Mouse (Mus musculus): Measurements from ENCODE around the gene Rcc2. TPM values are rescaled to one million over a fixed set of nuclear protein-coding genes. Genes with fewer than 3 reads are reported as not detected.

The Rcc2 gene
- polyA plus RNA-seq, 2 experiments: 16.5 to 50.3 TPM

- DNase-seq (ENCODE audit: low read depth in 3 of 3, low spot score in 3 of 3) (no peak), ATAC-seq (ENCODE audit: insufficient read depth) (no peak)
- TF ChIP-seq CTCF (IDR thresholded peaks at IDR 0.05; ENCODE audit: low read depth) (no peak), EP300 (IDR thresholded peaks at IDR 0.05; ENCODE audit: low read depth) (no peak)
- H3K4me2 ChIP-seq (ENCODE audit: low read depth): no peak within 1 kb of the TSS
- H3K27me3 ChIP-seq (ENCODE audit: control insufficient read depth, insufficient read depth, low read length): no peaks in the 10 kb centered on the region
- no peaks in the 10 kb centered on the region for H3K9me3 ChIP-seq (ENCODE audit: control insufficient read depth, low read length)
- H3K4me3 ChIP-seq (ENCODE audit: insufficient read depth in 1 of 2, low read depth in 2 of 2, low read length in 2 of 2): no peak within 1 kb of the TSS
- H3K27ac ChIP-seq: no peak within 1 kb of the TSS
- H3K36me3 ChIP-seq (replicated peaks; ENCODE audit: control insufficient read depth, insufficient read depth, low read depth): no peaks in the 10 kb centered on the region
- WGBS (ENCODE audit: insufficient replicate concordance): 56% methylated on average over 11 of the region's 11 CpGs
- no peak within 1 kb of the TSS for H3K9ac ChIP-seq (replicated peaks)
- H3K4me1 ChIP-seq (replicated peaks; ENCODE audit: control insufficient read depth in 2 of 2, insufficient read depth in 2 of 2, low read length in 1 of 2): no peaks in the 10 kb centered on the region; a peak in 1 of 4 replicates
Observed at GRCm38 (mm10) chr4:140665760-140666159, 34.6 kb upstream of the Rcc2 start, which contains the start of gene Arhgef10l. Arhgef10l (minus strand) TSS chr4:140666012.

- WGBS (ENCODE audit: insufficient replicate concordance): 79% methylated on average over 8 of the region's 8 CpGs
- DNase-seq (ENCODE audit: low read depth in 3 of 3, low spot score in 3 of 3): no peak
Observed at GRCm38 (mm10) chr4:140667802-140668201, 32.5 kb upstream of the Rcc2 start.

DNA sequence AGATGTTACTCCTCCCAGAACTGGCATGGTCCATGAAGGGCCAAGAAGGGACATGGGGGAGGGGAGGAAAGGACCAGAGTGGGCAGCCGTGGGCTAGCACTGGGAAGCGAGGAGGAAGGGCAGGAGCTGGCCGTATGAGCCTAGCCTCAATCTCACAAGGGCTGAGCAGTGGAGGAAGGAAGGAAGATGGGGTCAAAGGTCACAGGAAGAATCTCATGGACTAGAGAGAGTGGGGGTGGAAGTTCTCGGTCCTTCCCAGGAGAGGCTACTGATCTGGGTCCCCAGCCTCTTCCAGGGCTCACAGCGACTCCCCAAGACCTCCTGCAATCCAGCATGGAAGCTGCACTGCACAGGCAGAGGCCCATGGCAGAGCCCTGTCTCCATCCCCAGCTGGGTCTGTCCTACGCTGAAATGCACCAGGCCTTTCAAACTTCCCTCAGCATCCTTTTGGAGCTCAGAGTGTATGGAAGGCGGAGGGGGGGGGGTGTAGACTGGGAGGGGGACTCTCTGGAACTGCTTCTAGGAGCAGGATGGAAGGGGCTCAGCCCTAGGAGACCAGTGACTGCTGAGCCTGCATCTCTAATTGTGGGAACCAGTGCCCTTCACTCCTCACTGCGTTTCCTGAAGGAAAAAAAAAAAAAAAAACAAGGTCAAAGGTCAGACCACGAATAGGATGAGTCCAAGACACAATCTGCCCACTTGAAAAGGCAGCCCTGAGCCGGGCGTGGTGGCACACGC lies 26.6 kb upstream of the Rcc2 start:
- Histone ChIP-seq H3K4me2 (ENCODE audit: low read depth) (no peak overlapping the region), H3K4me1 (replicated peaks; ENCODE audit: control insufficient read depth in 2 of 2, insufficient read depth in 2 of 2, low read length in 1 of 2) (no peaks in the 10 kb centered on the region), H3K36me3 (replicated peaks; ENCODE audit: control insufficient read depth, insufficient read depth, low read depth) (no peaks in the 10 kb centered on the region), H3K4me3 (ENCODE audit: insufficient read depth in 1 of 2, low read depth in 2 of 2, low read length in 2 of 2) (no peak overlapping the region), H3K27ac (no peak overlapping the region), H3K27me3 (ENCODE audit: control insufficient read depth, insufficient read depth, low read length) (no peaks in the 10 kb centered on the region), H3K9me3 (ENCODE audit: control insufficient read depth, low read length) (no peaks in the 10 kb centered on the region), H3K9ac (replicated peaks) (no peak overlapping the region)
- TF ChIP-seq CTCF (IDR thresholded peaks at IDR 0.05; ENCODE audit: low read depth) (no peak), EP300 (IDR thresholded peaks at IDR 0.05; ENCODE audit: low read depth) (no peak)
- ATAC-seq (ENCODE audit: insufficient read depth) (peak; percentile 46; the same call in 1 of the 2 replicates), DNase-seq (ENCODE audit: low read depth in 3 of 3, low spot score in 3 of 3) (no peak)
- WGBS (ENCODE audit: insufficient replicate concordance): 44% methylated on average over 12 of the region's 12 CpGs

More at GRCm38 (mm10) chr4:140667802-140668201, 32.5 kb upstream of the Rcc2 start:
- H3K4me1 ChIP-seq (replicated peaks; ENCODE audit: control insufficient read depth in 2 of 2, insufficient read depth in 2 of 2, low read length in 1 of 2): no peaks in the 10 kb centered on the region
- no peaks in the 10 kb centered on the region for H3K27me3 ChIP-seq (ENCODE audit: control insufficient read depth, insufficient read depth, low read length)
- H3K9me3 ChIP-seq (ENCODE audit: control insufficient read depth, low read length): no peaks in the 10 kb centered on the region
- no peak overlapping the region for H3K27ac ChIP-seq
- H3K4me2 ChIP-seq (ENCODE audit: low read depth): no peak overlapping the region
- H3K36me3 ChIP-seq (replicated peaks; ENCODE audit: control insufficient read depth, insufficient read depth, low read depth): no peaks in the 10 kb centered on the region
- H3K4me3 ChIP-seq (ENCODE audit: insufficient read depth in 1 of 2, low read depth in 2 of 2, low read length in 2 of 2): no peak overlapping the region
- no peak for ATAC-seq (ENCODE audit: insufficient read depth)
- H3K9ac ChIP-seq (replicated peaks): no peak overlapping the region
- TF ChIP-seq EP300 (IDR thresholded peaks at IDR 0.05; ENCODE audit: low read depth): no peak
- no peak for TF ChIP-seq CTCF (IDR thresholded peaks at IDR 0.05; ENCODE audit: low read depth)

- H3K4me3 ChIP-seq (ENCODE audit: insufficient read depth in 1 of 2, low read depth in 2 of 2, low read length in 2 of 2): no peak overlapping the region
- ATAC-seq (ENCODE audit: insufficient read depth): peak; percentile 31; the same call in 1 of the 2 replicates
- H3K9me3 ChIP-seq (ENCODE audit: control insufficient read depth, low read length): no peaks in the 10 kb centered on the region
- peak; percentile 94 for TF ChIP-seq CTCF (IDR thresholded peaks at IDR 0.05; ENCODE audit: low read depth)
- no peak for TF ChIP-seq EP300 (IDR thresholded peaks at IDR 0.05; ENCODE audit: low read depth)
- WGBS (ENCODE audit: insufficient replicate concordance): 28% methylated on average over 13 of the region's 13 CpGs
- no peak overlapping the region for H3K4me2 ChIP-seq (ENCODE audit: low read depth)
- no peak overlapping the region for H3K9ac ChIP-seq (replicated peaks)
- peak; percentile 58 to 60 (median 58) for DNase-seq (ENCODE audit: low read depth in 3 of 3, low spot score in 3 of 3)
- H3K36me3 ChIP-seq (replicated peaks; ENCODE audit: control insufficient read depth, insufficient read depth, low read depth): no peaks in the 10 kb centered on the region
- H3K27ac ChIP-seq: no peak overlapping the region
- H3K27me3 ChIP-seq (ENCODE audit: control insufficient read depth, insufficient read depth, low read length): no peaks in the 10 kb centered on the region
- peaks cover 0 to 2% of the 10 kb centered on the region in 2 experiments; a peak in 2 of 4 replicates for H3K4me1 ChIP-seq (replicated peaks; ENCODE audit: control insufficient read depth in 2 of 2, insufficient read depth in 2 of 2, low read length in 1 of 2)
Observed at GRCm38 (mm10) chr4:140674345-140674926, 25.9 kb upstream of the Rcc2 start.

DNA sequence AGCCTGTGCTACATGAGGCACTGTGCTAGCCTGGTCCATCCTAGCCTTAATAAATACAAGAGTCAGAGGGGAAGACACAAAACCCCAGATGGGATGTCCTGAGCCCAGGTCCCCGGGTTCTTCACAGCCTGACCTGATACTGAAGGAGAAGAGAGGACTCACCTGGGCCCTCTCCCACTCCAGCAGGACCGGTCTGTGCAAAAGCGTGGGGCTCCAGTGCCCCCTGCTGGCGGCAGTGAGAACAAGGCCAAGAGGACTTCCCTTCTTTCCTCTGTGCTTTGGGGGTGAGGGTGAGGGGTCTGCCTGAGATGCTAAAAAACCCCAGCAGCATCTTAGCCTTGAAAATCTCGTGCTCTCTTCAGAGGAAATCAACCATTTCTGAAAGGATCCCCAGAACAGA lies 21.3 kb upstream of the Rcc2 start:
- H3K9me3 ChIP-seq (ENCODE audit: control insufficient read depth, low read length): no peaks in the 10 kb centered on the region
- no peak for ATAC-seq (ENCODE audit: insufficient read depth)
- DNase-seq (ENCODE audit: low read depth in 3 of 3, low spot score in 3 of 3): no peak
- H3K4me2 ChIP-seq (ENCODE audit: low read depth): no peak overlapping the region
- TF ChIP-seq EP300 (IDR thresholded peaks at IDR 0.05; ENCODE audit: low read depth): no peak
- TF ChIP-seq CTCF (IDR thresholded peaks at IDR 0.05; ENCODE audit: low read depth): peak; percentile 89
- 10% methylated on average over 5 of the region's 5 CpGs for WGBS (ENCODE audit: insufficient replicate concordance)
- no peak overlapping the region for H3K27ac ChIP-seq
- H3K4me3 ChIP-seq (ENCODE audit: insufficient read depth in 1 of 2, low read depth in 2 of 2, low read length in 2 of 2): no peak overlapping the region
- no peak overlapping the region for H3K9ac ChIP-seq (replicated peaks)
- no peaks in the 10 kb centered on the region for H3K36me3 ChIP-seq (replicated peaks; ENCODE audit: control insufficient read depth, insufficient read depth, low read depth)
- no peaks in the 10 kb centered on the region for H3K27me3 ChIP-seq (ENCODE audit: control insufficient read depth, insufficient read depth, low read length)
- peaks cover 11 to 25% of the 10 kb centered on the region in 2 experiments for H3K4me1 ChIP-seq (replicated peaks; ENCODE audit: control insufficient read depth in 2 of 2, insufficient read depth in 2 of 2, low read length in 1 of 2)
